Mouse (Mus musculus): ENCODE data around the gene Dnm3. TPM values are rescaled to one million over a fixed set of nuclear protein-coding genes. Genes with fewer than 3 reads are reported as not detected.

Gene Dnm3
- polyA plus RNA-seq, 1 experiment: 1.0 TPM

DNA sequence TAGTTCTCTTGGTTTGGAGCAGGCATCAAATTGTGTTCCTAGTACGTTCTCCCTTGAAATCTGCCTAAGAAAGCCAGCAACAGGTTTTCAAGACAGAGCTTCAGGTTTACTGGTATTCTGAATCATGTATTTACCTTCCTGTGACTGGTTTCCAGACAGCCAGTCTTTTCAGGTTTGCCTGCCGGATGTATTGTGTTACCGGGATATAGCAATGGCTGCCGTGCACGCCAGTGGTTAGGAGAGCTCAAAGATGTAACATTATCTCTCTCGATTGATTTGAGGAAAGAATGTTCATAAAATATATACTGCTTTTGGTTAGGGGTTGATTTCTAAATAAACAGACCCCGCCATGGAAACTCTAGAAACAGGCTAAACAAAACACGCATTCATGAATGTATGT is 264.8 kb downstream of the Dnm3 start:
- WGBS: 86% methylated on average over 8 of the region's 8 CpGs

DNA sequence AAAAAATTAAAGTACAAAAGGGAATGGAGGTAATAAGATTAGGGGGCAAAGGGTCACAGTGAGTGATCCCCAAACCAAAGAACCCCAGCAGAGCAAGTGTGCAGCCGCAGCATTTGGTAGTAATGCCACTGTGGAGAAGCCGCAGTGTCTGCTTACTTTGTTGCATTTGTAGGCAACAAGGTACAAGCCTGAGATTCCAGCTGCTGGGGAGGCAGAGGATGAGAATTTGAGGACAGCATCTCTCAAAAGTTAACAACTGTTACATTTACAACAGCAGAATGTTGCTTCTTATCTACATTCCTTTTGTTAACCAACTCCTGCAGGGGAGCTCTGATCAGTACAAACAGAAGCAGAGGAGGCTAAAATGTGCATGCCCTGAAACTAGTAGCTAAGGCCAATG is 267.3 kb downstream of the Dnm3 start:
- no peaks in the 10 kb centered on the region for H3K36me3 ChIP-seq (ENCODE audit: control insufficient read depth, insufficient read depth, low read length)
- 74% methylated on average over 2 of the region's 2 CpGs for WGBS
- no peak overlapping the region for H3K27ac ChIP-seq (ENCODE audit: insufficient read depth, low read depth, low read length)
- no peaks in the 10 kb centered on the region for H3K4me1 ChIP-seq (ENCODE audit: control insufficient read depth, insufficient read depth, insufficient read length, low read length)
- TF ChIP-seq CTCF (IDR thresholded peaks at IDR 0.05; ENCODE audit: extremely low read depth, insufficient read length, insufficient replicate concordance, low read depth, low read length): no peak
- no peak for TF ChIP-seq POLR2A (IDR thresholded peaks at IDR 0.05; ENCODE audit: low read depth, low read length)
- H3K4me3 ChIP-seq (ENCODE audit: low read depth, low read length): no peak overlapping the region
- H3K27me3 ChIP-seq (ENCODE audit: control insufficient read depth, insufficient read depth, low read length): no peaks in the 10 kb centered on the region

More for the DNA sequence above, 264.8 kb downstream of the Dnm3 start:
- no peak overlapping the region for H3K4me3 ChIP-seq (ENCODE audit: low read depth, low read length)
- no peak for TF ChIP-seq POLR2A (IDR thresholded peaks at IDR 0.05; ENCODE audit: low read depth, low read length)
- no peak for TF ChIP-seq CTCF (IDR thresholded peaks at IDR 0.05; ENCODE audit: extremely low read depth, insufficient read length, insufficient replicate concordance, low read depth, low read length)
- no peak overlapping the region for H3K27ac ChIP-seq (ENCODE audit: insufficient read depth, low read depth, low read length)
- no peaks in the 10 kb centered on the region for H3K4me1 ChIP-seq (ENCODE audit: control insufficient read depth, insufficient read depth, insufficient read length, low read length)
- no peaks in the 10 kb centered on the region for H3K27me3 ChIP-seq (ENCODE audit: control insufficient read depth, insufficient read depth, low read length)
- H3K36me3 ChIP-seq (ENCODE audit: control insufficient read depth, insufficient read depth, low read length): no peaks in the 10 kb centered on the region

- 58% methylated on average over 10 of the region's 10 CpGs for WGBS
- TF ChIP-seq CTCF (IDR thresholded peaks at IDR 0.05; ENCODE audit: extremely low read depth, insufficient read length, insufficient replicate concordance, low read depth, low read length): no peak
- H3K4me3 ChIP-seq (ENCODE audit: low read depth, low read length): no peak overlapping the region
- no peaks in the 10 kb centered on the region for H3K4me1 ChIP-seq (ENCODE audit: control insufficient read depth, insufficient read depth, insufficient read length, low read length)
- no peaks in the 10 kb centered on the region for H3K36me3 ChIP-seq (ENCODE audit: control insufficient read depth, insufficient read depth, low read length)
- H3K27ac ChIP-seq (ENCODE audit: insufficient read depth, low read depth, low read length): no peak overlapping the region
- H3K27me3 ChIP-seq (ENCODE audit: control insufficient read depth, insufficient read depth, low read length): no peaks in the 10 kb centered on the region
These were observed 268.2 kb downstream of the Dnm3 start for GRCm38 (mm10) chr1:162209487-162210149.

DNA sequence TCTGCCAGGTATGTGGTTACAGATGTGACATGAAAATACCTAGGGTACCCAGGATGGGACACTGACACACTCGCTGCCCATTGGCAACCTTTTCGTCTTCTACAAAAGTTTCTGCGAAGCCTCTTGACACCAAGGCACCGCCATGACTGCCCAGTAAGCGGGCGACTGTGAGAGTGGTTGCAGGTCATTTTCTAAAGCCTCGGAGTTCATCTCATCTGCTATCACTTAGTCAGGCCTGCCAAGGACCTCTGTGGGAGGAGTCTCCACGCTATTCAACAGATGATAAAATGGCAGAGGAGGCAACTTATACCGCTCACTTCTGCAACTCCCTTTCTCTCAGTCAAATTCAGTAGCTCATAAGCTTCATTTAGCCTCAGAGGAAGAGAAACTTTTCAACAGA is 268.8 kb downstream of the Dnm3 start:
- H3K27me3 ChIP-seq (ENCODE audit: control insufficient read depth, insufficient read depth, low read length): no peaks in the 10 kb centered on the region
- H3K4me3 ChIP-seq (ENCODE audit: low read depth, low read length): no peak overlapping the region
- no peaks in the 10 kb centered on the region for H3K4me1 ChIP-seq (ENCODE audit: control insufficient read depth, insufficient read depth, insufficient read length, low read length)
- no peak overlapping the region for H3K27ac ChIP-seq (ENCODE audit: insufficient read depth, low read depth, low read length)
- no peak for TF ChIP-seq POLR2A (IDR thresholded peaks at IDR 0.05; ENCODE audit: low read depth, low read length)
- TF ChIP-seq CTCF (IDR thresholded peaks at IDR 0.05; ENCODE audit: extremely low read depth, insufficient read length, insufficient replicate concordance, low read depth, low read length): no peak
- H3K36me3 ChIP-seq (ENCODE audit: control insufficient read depth, insufficient read depth, low read length): no peaks in the 10 kb centered on the region
- 87% methylated on average over 9 of the region's 9 CpGs for WGBS

DNA sequence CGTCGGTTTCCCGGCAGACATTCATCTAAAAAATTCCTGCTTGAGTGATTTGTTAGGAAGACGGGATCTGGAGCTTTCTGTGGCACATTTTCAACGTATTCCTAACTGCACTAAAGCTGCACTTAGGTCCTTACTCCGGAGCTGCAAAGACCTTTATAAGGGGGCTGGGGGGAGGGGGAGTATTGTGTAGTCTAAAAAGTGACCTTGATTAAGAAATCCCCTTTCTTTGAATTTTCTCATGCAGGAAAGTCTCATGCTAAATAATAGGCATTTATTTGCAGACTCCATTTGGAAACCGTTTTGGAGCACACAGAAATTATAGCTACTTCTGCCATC is 270.2 kb downstream of the Dnm3 start:
- 59% methylated on average over 7 of the region's 7 CpGs for WGBS
- H3K27me3 ChIP-seq (ENCODE audit: control insufficient read depth, insufficient read depth, low read length): no peaks in the 10 kb centered on the region
- H3K36me3 ChIP-seq (ENCODE audit: control insufficient read depth, insufficient read depth, low read length): no peaks in the 10 kb centered on the region
- no peak overlapping the region for H3K4me3 ChIP-seq (ENCODE audit: low read depth, low read length)
- no peaks in the 10 kb centered on the region for H3K4me1 ChIP-seq (ENCODE audit: control insufficient read depth, insufficient read depth, insufficient read length, low read length)
- peak overlapping the region; percentile 12; the same call in 1 of the 2 replicates for H3K27ac ChIP-seq (ENCODE audit: insufficient read depth, low read depth, low read length)
- TF ChIP-seq CTCF (IDR thresholded peaks at IDR 0.05; ENCODE audit: extremely low read depth, insufficient read length, insufficient replicate concordance, low read depth, low read length): no peak
- no peak for TF ChIP-seq POLR2A (IDR thresholded peaks at IDR 0.05; ENCODE audit: low read depth, low read length)

GRCm38 (mm10) chr1:162206998-162207707 is 270.7 kb downstream of the Dnm3 start:
- Histone ChIP-seq H3K27ac (ENCODE audit: insufficient read depth, low read depth, low read length) (peak overlapping the region; percentile 12; the same call in 1 of the 2 replicates), H3K36me3 (ENCODE audit: control insufficient read depth, insufficient read depth, low read length) (no peaks in the 10 kb centered on the region), H3K4me1 (ENCODE audit: control insufficient read depth, insufficient read depth, insufficient read length, low read length) (no peaks in the 10 kb centered on the region), H3K4me3 (ENCODE audit: low read depth, low read length) (no peak overlapping the region), H3K27me3 (ENCODE audit: control insufficient read depth, insufficient read depth, low read length) (no peaks in the 10 kb centered on the region)
- TF ChIP-seq POLR2A (IDR thresholded peaks at IDR 0.05; ENCODE audit: low read depth, low read length) (no peak), CTCF (IDR thresholded peaks at IDR 0.05; ENCODE audit: extremely low read depth, insufficient read length, insufficient replicate concordance, low read depth, low read length) (no peak)
- WGBS: 53% methylated on average over 12 of the region's 12 CpGs

DNA sequence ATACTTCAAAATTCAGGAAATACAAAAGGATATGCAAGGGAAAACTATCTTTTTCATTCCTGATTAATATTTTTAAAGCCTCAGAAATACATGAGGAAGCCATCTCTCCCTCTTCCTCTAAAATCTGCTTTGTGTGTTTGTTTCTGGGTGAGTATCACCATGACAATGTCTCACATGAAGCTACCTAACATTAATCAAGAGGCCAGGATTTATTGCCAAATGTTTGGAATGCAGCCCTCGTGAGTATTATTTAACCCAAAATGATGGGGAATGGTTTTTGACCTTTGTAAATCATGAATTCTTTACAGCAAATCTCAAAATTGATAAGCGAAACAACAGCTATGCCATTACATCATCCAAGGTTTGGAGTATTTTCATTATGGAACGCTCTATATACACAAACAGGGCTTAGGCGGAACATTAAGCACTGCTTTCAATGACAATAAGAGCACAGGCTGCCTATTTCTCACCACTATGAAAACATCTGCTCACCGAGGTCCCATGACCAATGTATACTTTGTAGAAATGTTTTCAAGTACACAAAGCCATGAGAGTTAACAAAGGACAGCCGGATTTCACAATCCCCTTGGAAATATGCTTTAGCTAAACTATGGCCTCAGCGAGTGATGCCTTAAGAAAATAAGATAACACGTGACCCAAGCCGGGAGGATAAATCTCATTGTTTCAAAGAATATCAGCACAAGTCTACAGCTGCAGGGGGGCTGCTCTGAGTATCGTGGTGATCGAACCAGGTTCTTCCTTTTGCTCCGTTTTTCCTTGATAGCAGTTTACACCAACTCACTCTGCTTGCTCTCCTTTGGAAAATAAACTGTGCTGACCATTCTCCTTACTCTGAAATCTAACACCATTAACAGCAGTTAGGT is 275.1 kb downstream of the Dnm3 start:
- H3K4me1 ChIP-seq (ENCODE audit: control insufficient read depth, insufficient read depth, insufficient read length, low read length): no peaks in the 10 kb centered on the region
- no peaks in the 10 kb centered on the region for H3K36me3 ChIP-seq (ENCODE audit: control insufficient read depth, insufficient read depth, low read length)
- H3K27me3 ChIP-seq (ENCODE audit: control insufficient read depth, insufficient read depth, low read length): no peaks in the 10 kb centered on the region
- H3K27ac ChIP-seq (ENCODE audit: insufficient read depth, low read depth, low read length): no peak overlapping the region
- no peak overlapping the region for H3K4me3 ChIP-seq (ENCODE audit: low read depth, low read length)
- TF ChIP-seq POLR2A (IDR thresholded peaks at IDR 0.05; ENCODE audit: low read depth, low read length) (no peak), CTCF (IDR thresholded peaks at IDR 0.05; ENCODE audit: extremely low read depth, insufficient read length, insufficient replicate concordance, low read depth, low read length) (no peak)
- 44% methylated on average over 12 of the region's 12 CpGs for WGBS

All from small intestine, adult 2 months (tissue).